Mouse (Mus musculus): Measurements from ENCODE around the gene Cdh22.

GRCm38 (mm10) chr2:165073381-165073781, 161.3 kb downstream of the Cdh22 start:
- TF ChIP-seq CTCF (IDR thresholded peaks at IDR 0.05; ENCODE audit: borderline replicate concordance, insufficient read depth, low read length) (no peak), POLR2A (IDR thresholded peaks at IDR 0.05; ENCODE audit: low read depth, low read length) (no peak)
